Mouse (Mus musculus) G1E (cell line): ENCODE data around the gene Taldo1. TPM values are rescaled to one million over a fixed set of nuclear protein-coding genes. Genes with fewer than 3 reads are reported as not detected.
A peak's percentile ranks its signal among the peaks of the same experiment; 100 is the strongest.

ENCODE experiments used
- ATAC-seq: 2 replicates; pipeline ENCODE4 v1.8.0; 2016; ENCODE audit warnings: mild to moderate bottlenecking; ENCODE audit not compliant: insufficient number of reproducible peaks, poor library complexity, low FRiP score, severe bottlenecking; ENCODE audit errors: extremely low read depth
- DNase-seq: peaks from one replicate; pipeline ENCODE4 v3.0.0; 2012; ENCODE audit warnings: low spot score
- H3K27me3 ChIP-seq: 2 replicates; pipeline ENCODE4 v1.6.1; 2012; ENCODE audit warnings: mild to moderate bottlenecking, low read length, inconsistent platforms; ENCODE audit not compliant: insufficient read depth
- H3K36me3 ChIP-seq: replicated peaks from 2 replicates; pipeline ENCODE3; 2012; ENCODE audit warnings: mild to moderate bottlenecking, inconsistent platforms
- H3K4me1 ChIP-seq: 2 replicates; pipeline ENCODE4 v1.6.1; 2012; ENCODE audit warnings: low read depth, low read length, inconsistent platforms, mixed read lengths; ENCODE audit not compliant: insufficient read depth
- H3K4me3 ChIP-seq: 2 replicates; pipeline ENCODE4 v1.5.1; 2012; ENCODE audit warnings: low read depth, mild to moderate bottlenecking, inconsistent platforms, low read length, moderate library complexity, mixed read lengths
- H3K9me3 ChIP-seq: replicated peaks from 2 replicates; pipeline ENCODE4 v1.6.1; 2012; ENCODE audit warnings: inconsistent platforms
- CTCF ChIP-seq: IDR thresholded peaks from 2 replicates; pipeline ENCODE4 v1.5.1; 2012; ENCODE audit warnings: low read depth, low read length, inconsistent platforms, mixed read lengths
- GATA1 ChIP-seq: IDR thresholded peaks from 2 replicates; pipeline ENCODE4 v1.6.1; 2012; ENCODE audit warnings: borderline replicate concordance, low read length, inconsistent platforms, mixed read lengths
- GATA2 ChIP-seq: IDR thresholded peaks from 2 replicates; pipeline ENCODE4 v1.6.1; 2012; ENCODE audit warnings: low read depth, low read length, inconsistent platforms, borderline replicate concordance
- POLR2AphosphoS5 ChIP-seq: IDR thresholded peaks from 2 replicates; pipeline ENCODE4 v1.6.1; 2012; ENCODE audit warnings: low read depth, low read length, inconsistent platforms; ENCODE audit not compliant: insufficient replicate concordance
- TAL1 ChIP-seq: conservative IDR thresholded peaks from 2 replicates; pipeline ENCODE4 v1.6.1; 2012; ENCODE audit warnings: low read depth, low read length, inconsistent platforms, mixed read lengths
- polyA plus RNA-seq: library from polyadenylated mRNA; stranded (reverse); fragments of >175 nt; gene quantifications from 2 replicates; pipeline ENCODE4 v1.2.3, GENCODE M21; 2012
- total RNA-seq, 2 experiments: library from RNA; stranded (forward) in 1 of 2; stranded (reverse) in 1 of 2; fragments of 200-1000 nt in 1 of 2; fragments of >200 nt in 1 of 2; fragmentation: Nextera tagmentation in 1 of 2; gene quantifications; 2 replicates each; pipeline ENCODE4 v1.2.3; 2014 to 2017

Taldo1 gene
- total and polyA plus RNA-seq, 3 experiments = 59.1 to 514 (median 336) TPM

GRCm38 (mm10) chr7:141429310-141429709, 37.3 kb downstream of the Taldo1 start, which contains the start of gene Cend1:
Gene Cend1 (minus strand): TSS chr7:141429491.
- Histone ChIP-seq H3K4me3 (no peak within 1 kb of the TSS), H3K27me3 (peaks cover 31% of the 10 kb centered on the region), H3K9me3 (no peaks in the 10 kb centered on the region), H3K36me3 (peaks cover 51% of the 10 kb centered on the region), H3K4me1 (peaks cover 68% of the 10 kb centered on the region)
- no peak for TF ChIP-seq GATA2
- no peak for TF ChIP-seq CTCF
- no peak for TF ChIP-seq TAL1
- no peak for TF ChIP-seq POLR2AphosphoS5
- no peak for TF ChIP-seq GATA1
- ATAC-seq = no peak
- no peak for DNase-seq

GRCm38 (mm10) chr7:141429840-141430584, 38.0 kb downstream of the Taldo1 start:
- ATAC-seq = no peak
- TF ChIP-seq POLR2AphosphoS5 (no peak), CTCF (no peak), GATA2 (no peak), GATA1 (no peak), TAL1 (no peak)
- no peaks in the 10 kb centered on the region for H3K9me3 ChIP-seq
- DNase-seq = no peak
- H3K36me3 ChIP-seq = peaks cover 53% of the 10 kb centered on the region
- H3K4me3 ChIP-seq = no peak overlapping the region
- peaks cover 30% of the 10 kb centered on the region for H3K27me3 ChIP-seq
- peaks cover 74% of the 10 kb centered on the region for H3K4me1 ChIP-seq

GRCm38 (mm10) chr7:141430585-141431240, 38.7 kb downstream of the Taldo1 start:
- peaks cover 24% of the 10 kb centered on the region for H3K27me3 ChIP-seq
- H3K36me3 ChIP-seq = peaks cover 55% of the 10 kb centered on the region
- no peak for DNase-seq
- no peak for ATAC-seq
- H3K4me1 ChIP-seq = peaks cover 80% of the 10 kb centered on the region
- no peak overlapping the region for H3K4me3 ChIP-seq
- TF ChIP-seq GATA1 (no peak), POLR2AphosphoS5 (no peak), GATA2 (no peak), CTCF (no peak), TAL1 (no peak)
- no peaks in the 10 kb centered on the region for H3K9me3 ChIP-seq

GRCm38 (mm10) chr7:141431434-141432185, 39.6 kb downstream of the Taldo1 start:
- Histone ChIP-seq H3K4me1 (peaks cover 86% of the 10 kb centered on the region), H3K9me3 (no peaks in the 10 kb centered on the region), H3K4me3 (no peak overlapping the region), H3K27me3 (peaks cover 15% of the 10 kb centered on the region), H3K36me3 (peaks cover 63% of the 10 kb centered on the region)
- TF ChIP-seq POLR2AphosphoS5 (no peak), GATA2 (no peak), TAL1 (no peak), GATA1 (no peak), CTCF (no peak)
- no peak for ATAC-seq
- DNase-seq = no peak

GRCm38 (mm10) chr7:141432186-141432611, 40.2 kb downstream of the Taldo1 start:
- DNase-seq = peak; percentile 41
- Histone ChIP-seq H3K9me3 (no peaks in the 10 kb centered on the region), H3K4me1 (peaks cover 88% of the 10 kb centered on the region), H3K4me3 (peak overlapping the region; percentile 3; the same call in 1 of the 2 replicates), H3K27me3 (peaks cover 10% of the 10 kb centered on the region; the same call in 1 of the 2 replicates), H3K36me3 (peaks cover 63% of the 10 kb centered on the region)
- ATAC-seq = 0 out of 2 replicates have a peak, but pooled peaks have one; percentile 29
- no peak for TF ChIP-seq POLR2AphosphoS5
- no peak for TF ChIP-seq CTCF
- no peak for TF ChIP-seq TAL1
